Mouse (Mus musculus) lung, embryonic 14.5 days (tissue): ENCODE results near the gene Sbno2. TPM values are rescaled to one million over a fixed set of nuclear protein-coding genes. Genes with fewer than 3 reads are reported as not detected.
"Not testable (repeated sequence)": the region's sequence is repeated elsewhere in the genome, so short reads cannot be mapped to it uniquely, and the experiment has no call there.

Experiments used
- ATAC-seq: fragments of 200-750 bp; cut with Nextera tagmentation; 2 replicates; pipeline ENCODE4 v1.8.0; 2017; ENCODE audit warnings: mild to moderate bottlenecking, moderate TSS enrichment, moderate library complexity; ENCODE audit not compliant: insufficient read depth
- DNase-seq: peaks from one replicate; pipeline ENCODE4 v3.0.0-alpha.2; 2015
- H3K27ac ChIP-seq: fragments of 300-500 bp; sonication (generic); 2 replicates; pipeline ENCODE4 v1.5.1; 2014; ENCODE audit warnings: low read depth, mild to moderate bottlenecking, moderate library complexity
- H3K27me3 ChIP-seq: fragments of 300-500 bp; sonication (generic); 2 replicates; pipeline ENCODE4 v1.6.1; 2014; ENCODE audit warnings: low read length, control low read depth; ENCODE audit not compliant: insufficient read depth
- H3K36me3 ChIP-seq: fragments of 300-500 bp; sonication (generic); 2 replicates; pipeline ENCODE4 v1.6.1; 2014; ENCODE audit warnings: control low read depth; ENCODE audit not compliant: insufficient read depth
- H3K4me1 ChIP-seq: fragments of 300-500 bp; sonication (generic); 2 replicates; pipeline ENCODE4 v1.6.1; 2014; ENCODE audit warnings: antibody characterized with exemption, control low read depth; ENCODE audit not compliant: insufficient read depth
- H3K4me2 ChIP-seq: fragments of 300-500 bp; sonication (generic); 2 replicates; pipeline ENCODE4 v1.6.1; 2014; ENCODE audit warnings: mild to moderate bottlenecking
- H3K4me3 ChIP-seq: fragments of 300-500 bp; sonication (generic); 2 replicates; pipeline ENCODE4 v1.5.1; 2014; ENCODE audit warnings: low read depth, low read length
- H3K9ac ChIP-seq: fragments of 300-500 bp; sonication (generic); 2 replicates; pipeline ENCODE4 v1.6.1; 2014
- H3K9me3 ChIP-seq: fragments of 300-500 bp; sonication (generic); 2 replicates; pipeline ENCODE4 v1.6.1; 2016; ENCODE audit warnings: low read depth, low read length, control low read depth
- CTCF ChIP-seq: IDR thresholded peaks from 2 replicates; pipeline ENCODE4 v1.5.1; 2016; ENCODE audit warnings: antibody characterized with exemption, low read depth
- WGBS: fragments of 180-500 bp; shearing (Covaris S2); extraction: QIAGEN DNeasy Blood & Tissue Kit; methylation state at CpG from one replicate; pipeline ENCODE4 v1.1.7; 2014; 5-methylcytosine and 5-hydroxymethylcytosine counted together
- polyA plus RNA-seq: library from polyadenylated mRNA; unstranded; fragments of >200 nt; fragmentation: Nextera tagmentation; extraction: Ambion mirVana; gene quantifications from 2 replicates; pipeline ENCODE4 v1.2.1, GENCODE M21; 2014

Gene Sbno2
- polyA plus RNA-seq, 1 experiment from 2014 or later = 16.3 TPM

- 87% methylated on average over 5 of the region's 5 CpGs for WGBS
Observed at GRCm38 (mm10) chr10:80063104-80063503, 42.3 kb downstream of the Sbno2 start.

GRCm38 (mm10) chr10:80057683-80058326 lies 47.6 kb downstream of the Sbno2 start:
- no peak overlapping the region for H3K4me3 ChIP-seq
- no peak overlapping the region for H3K4me2 ChIP-seq
- DNase-seq = no peak
- no peak for TF ChIP-seq CTCF
- WGBS = 72% methylated on average over 28 of the region's 30 CpGs
- no peak for ATAC-seq
- H3K9me3 ChIP-seq = no peaks in the 10 kb centered on the region
- peaks cover 72% of the 10 kb centered on the region for H3K36me3 ChIP-seq
- H3K27me3 ChIP-seq = no peaks in the 10 kb centered on the region
- no peak overlapping the region for H3K9ac ChIP-seq
- peaks cover 6% of the 10 kb centered on the region for H3K4me1 ChIP-seq
- H3K27ac ChIP-seq = no peak overlapping the region

More at GRCm38 (mm10) chr10:80063104-80063503, 42.3 kb downstream of the Sbno2 start:
- Histone ChIP-seq H3K27me3 (no peaks in the 10 kb centered on the region), H3K4me1 (no peaks in the 10 kb centered on the region), H3K9me3 (no peaks in the 10 kb centered on the region), H3K9ac (no peak overlapping the region), H3K4me3 (no peak overlapping the region), H3K36me3 (peaks cover 75% of the 10 kb centered on the region), H3K4me2 (no peak overlapping the region), H3K27ac (no peak overlapping the region)
- DNase-seq (no peak), ATAC-seq (no peak)
- no peak for TF ChIP-seq CTCF

- ATAC-seq (no peak), DNase-seq (no peak)
- TF ChIP-seq CTCF = no peak
- no peak overlapping the region for H3K4me2 ChIP-seq
- no peaks in the 10 kb centered on the region for H3K27me3 ChIP-seq
- no peak overlapping the region for H3K4me3 ChIP-seq
- peaks cover 65% of the 10 kb centered on the region for H3K36me3 ChIP-seq
- 87% methylated on average over 27 of the region's 27 CpGs for WGBS
- H3K4me1 ChIP-seq = peaks cover 6% of the 10 kb centered on the region
- no peaks in the 10 kb centered on the region for H3K9me3 ChIP-seq
- no peak overlapping the region for H3K9ac ChIP-seq
- H3K27ac ChIP-seq = no peak overlapping the region
Observed at GRCm38 (mm10) chr10:80056976-80057682, 48.2 kb downstream of the Sbno2 start.

- WGBS = 81% methylated on average over 4 of the region's 4 CpGs
- ATAC-seq = no peak
- Histone ChIP-seq H3K4me1 (peaks cover 9% of the 10 kb centered on the region), H3K36me3 (peaks cover 60% of the 10 kb centered on the region), H3K27ac (no peak overlapping the region), H3K27me3 (no peaks in the 10 kb centered on the region), H3K4me3 (no peak overlapping the region), H3K9ac (no peak overlapping the region), H3K4me2 (no peak overlapping the region), H3K9me3 (no peaks in the 10 kb centered on the region)
- no peak for TF ChIP-seq CTCF
- no peak for DNase-seq
Observed at GRCm38 (mm10) chr10:80056506-80056905, 48.9 kb downstream of the Sbno2 start.

GRCm38 (mm10) chr10:80055891-80056290 lies 49.5 kb downstream of the Sbno2 start:
- H3K27ac ChIP-seq = no peak overlapping the region

GRCm38 (mm10) chr10:80055364-80055763 lies 50.0 kb downstream of the Sbno2 start:
- ATAC-seq = no peak
- Histone ChIP-seq H3K9ac (peak overlapping the region; percentile 85; the same call in 1 of the 2 replicates), H3K27me3 (no peaks in the 10 kb centered on the region), H3K27ac (no peak overlapping the region), H3K4me1 (peaks cover 13% of the 10 kb centered on the region), H3K4me2 (peak overlapping the region; percentile 86), H3K4me3 (peak overlapping the region; percentile 87; the same call in 1 of the 2 replicates), H3K36me3 (peaks cover 49% of the 10 kb centered on the region), H3K9me3 (no peaks in the 10 kb centered on the region)
- no peak for DNase-seq
- WGBS = 62% methylated on average over 5 of the region's 5 CpGs
- TF ChIP-seq CTCF = no peak

More at GRCm38 (mm10) chr10:80055891-80056290, 49.5 kb downstream of the Sbno2 start:
- WGBS = 64% methylated on average over 9 of the region's 10 CpGs
- Histone ChIP-seq H3K4me3 (no peak overlapping the region), H3K9ac (no peak overlapping the region), H3K9me3 (no peaks in the 10 kb centered on the region), H3K4me1 (peaks cover 13% of the 10 kb centered on the region), H3K27me3 (no peaks in the 10 kb centered on the region), H3K36me3 (peaks cover 55% of the 10 kb centered on the region), H3K4me2 (peak overlapping the region; percentile 86; the same call in 1 of the 2 replicates)
- DNase-seq = no peak
- no peak for TF ChIP-seq CTCF
- ATAC-seq = no peak

- not testable (repeated sequence) for H3K27ac ChIP-seq, H3K9me3 ChIP-seq, ATAC-seq, DNase-seq, H3K27me3 ChIP-seq
- H3K4me3 ChIP-seq = peak overlapping the region; percentile 87
- H3K4me2 ChIP-seq = peak overlapping the region; percentile 86
- WGBS = 14% methylated on average over 3 of the region's 3 CpGs
- peaks cover 45% of the 10 kb centered on the region for H3K36me3 ChIP-seq
- H3K9ac ChIP-seq = peak overlapping the region; percentile 85
- H3K4me1 ChIP-seq = peaks cover 13% of the 10 kb centered on the region
Observed at GRCm38 (mm10) chr10:80054911-80055310, 50.5 kb downstream of the Sbno2 start.
